15 mouse cellular contexts compared by ENCODE assay signal in genomic region chr6:147106716-147107115, GRCm38 (mm10). TPM values are rescaled to one million over a fixed set of nuclear protein-coding genes. Genes with fewer than 3 reads are reported as not detected.
"Had no signal": no experiment of that assay in that cellular context is flagged by ENCODE, and none has a peak within 500 bp of the region (broad histone marks: within the 10 kb centered on the region; RNA-seq: fewer than 3 reads in every experiment).

No protein-coding gene starts in this region.

- H3K9ac ChIP-seq: limb, embryonic 12.5 days; liver, embryonic 15.5 days; lung, embryonic 15.5 days; midbrain, embryonic 12.5 days; neural tube, embryonic 13.5 days had no signal

- H3K9me3 ChIP-seq: limb, embryonic 12.5 days; liver, embryonic 15.5 days; lung, embryonic 15.5 days; midbrain, embryonic 12.5 days; neural tube, embryonic 13.5 days had no signal

- DNase-seq: lung, postnatal 14 days; retina, postnatal 1 day; right cerebral cortex, postnatal 4 days; spleen, adult 18-20 months; thymus, adult 18-20 months; thymus, postnatal 14 days had no signal

- H3K4me3 ChIP-seq: layer of hippocampus, adult 2 months; limb, embryonic 12.5 days; liver, embryonic 15.5 days; lung, embryonic 15.5 days; midbrain, embryonic 12.5 days; neural tube, embryonic 13.5 days had no signal

- H3K4me1 ChIP-seq: limb, embryonic 12.5 days; liver, embryonic 15.5 days; lung, embryonic 15.5 days; midbrain, embryonic 12.5 days; neural tube, embryonic 13.5 days had no signal

- ATAC-seq: hindbrain, postnatal 0 days; midbrain, embryonic 16.5 days had no signal

- H3K4me2 ChIP-seq: limb, embryonic 12.5 days; liver, embryonic 15.5 days; lung, embryonic 15.5 days; midbrain, embryonic 12.5 days; neural tube, embryonic 13.5 days had no signal

- H3K27me3 ChIP-seq: limb, embryonic 12.5 days; liver, embryonic 15.5 days; lung, embryonic 15.5 days; midbrain, embryonic 12.5 days; neural tube, embryonic 13.5 days had no signal

- H3K27ac ChIP-seq: hindbrain, postnatal 0 days; layer of hippocampus, adult 2 months; limb, embryonic 12.5 days; liver, embryonic 15.5 days; lung, embryonic 15.5 days; macrophage; midbrain, embryonic 12.5 days; neural tube, embryonic 13.5 days had no signal

RNA-seq across cellular contexts. Expression of gene Mansc4, which starts 19.9 kb away (rescaled TPM):
- polyA plus RNA-seq: macrophage had no signal
